Mouse (Mus musculus): Measurements from ENCODE around the gene Olfr1392. TPM values are rescaled to one million over a fixed set of nuclear protein-coding genes. Genes with fewer than 3 reads are reported as not detected.

Gene Olfr1392
- polyA plus RNA-seq, 1 experiment from 2014 or later = 0.08 TPM

- Histone ChIP-seq H3K4me2 (replicated peaks; ENCODE audit: low read depth) (no peak overlapping the region), H3K9me3 (ENCODE audit: control insufficient read depth) (no peaks in the 10 kb centered on the region), H3K4me3 (ENCODE audit: low read depth, low read length) (no peak overlapping the region), H3K9ac (ENCODE audit: low read depth, low read length) (no peak overlapping the region), H3K4me1 (replicated peaks; ENCODE audit: control insufficient read depth, insufficient read depth, low read length) (peaks cover 3% of the 10 kb centered on the region; the same call in 1 of the 2 replicates), H3K36me3 (ENCODE audit: control insufficient read depth, insufficient read depth) (no peaks in the 10 kb centered on the region), H3K27ac (ENCODE audit: low read depth, low read length) (no peak overlapping the region), H3K27me3 (replicated peaks; ENCODE audit: control insufficient read depth, insufficient read depth, low read length) (no peaks in the 10 kb centered on the region)
- ATAC-seq = no peak
- TF ChIP-seq CTCF (IDR thresholded peaks at IDR 0.05; ENCODE audit: low read depth) = no peak
- WGBS = 87% methylated on average over 4 of the region's 4 CpGs
Measured at GRCm38 (mm10) chr11:49270368-49270767, 14.7 kb upstream of the Olfr1392 start.

GRCm38 (mm10) chr11:49271334-49271733 is 13.7 kb upstream of the Olfr1392 start:
- 30% methylated on average over 7 of the region's 7 CpGs for WGBS
- peak; percentile 86 for TF ChIP-seq CTCF (IDR thresholded peaks at IDR 0.05; ENCODE audit: low read depth)
- Histone ChIP-seq H3K4me2 (replicated peaks; ENCODE audit: low read depth) (no peak overlapping the region), H3K9me3 (ENCODE audit: control insufficient read depth) (no peaks in the 10 kb centered on the region), H3K27ac (ENCODE audit: low read depth, low read length) (no peak overlapping the region), H3K4me3 (ENCODE audit: low read depth, low read length) (no peak overlapping the region), H3K9ac (ENCODE audit: low read depth, low read length) (no peak overlapping the region), H3K4me1 (replicated peaks; ENCODE audit: control insufficient read depth, insufficient read depth, low read length) (peaks cover 3% of the 10 kb centered on the region; the same call in 1 of the 2 replicates), H3K27me3 (replicated peaks; ENCODE audit: control insufficient read depth, insufficient read depth, low read length) (no peaks in the 10 kb centered on the region), H3K36me3 (ENCODE audit: control insufficient read depth, insufficient read depth) (no peaks in the 10 kb centered on the region)
- ATAC-seq = no peak

GRCm38 (mm10) chr11:49273834-49274519 is 11.1 kb upstream of the Olfr1392 start:
- no peaks in the 10 kb centered on the region for H3K9me3 ChIP-seq (ENCODE audit: control insufficient read depth)
- 75% methylated on average over 11 of the region's 11 CpGs for WGBS
- H3K27me3 ChIP-seq (replicated peaks; ENCODE audit: control insufficient read depth, insufficient read depth, low read length) = no peaks in the 10 kb centered on the region
- H3K36me3 ChIP-seq (ENCODE audit: control insufficient read depth, insufficient read depth) = no peaks in the 10 kb centered on the region
- TF ChIP-seq CTCF (IDR thresholded peaks at IDR 0.05; ENCODE audit: low read depth) = no peak
- no peak for ATAC-seq
- H3K4me1 ChIP-seq (replicated peaks; ENCODE audit: control insufficient read depth, insufficient read depth, low read length) = no peaks in the 10 kb centered on the region
- no peak overlapping the region for H3K9ac ChIP-seq (ENCODE audit: low read depth, low read length)
- no peak overlapping the region for H3K27ac ChIP-seq (ENCODE audit: low read depth, low read length)
- no peak overlapping the region for H3K4me2 ChIP-seq (replicated peaks; ENCODE audit: low read depth)
- H3K4me3 ChIP-seq (ENCODE audit: low read depth, low read length) = no peak overlapping the region

- no peak for TF ChIP-seq CTCF (IDR thresholded peaks at IDR 0.05; ENCODE audit: low read depth)
- Histone ChIP-seq H3K4me3 (ENCODE audit: low read depth, low read length) (no peak within 1 kb of the TSS), H3K27me3 (replicated peaks; ENCODE audit: control insufficient read depth, insufficient read depth, low read length) (no peaks in the 10 kb centered on the region), H3K4me2 (replicated peaks; ENCODE audit: low read depth) (no peak within 1 kb of the TSS), H3K9ac (ENCODE audit: low read depth, low read length) (no peak within 1 kb of the TSS), H3K9me3 (ENCODE audit: control insufficient read depth) (no peaks in the 10 kb centered on the region), H3K36me3 (ENCODE audit: control insufficient read depth, insufficient read depth) (no peaks in the 10 kb centered on the region), H3K4me1 (replicated peaks; ENCODE audit: control insufficient read depth, insufficient read depth, low read length) (no peaks in the 10 kb centered on the region), H3K27ac (ENCODE audit: low read depth, low read length) (no peak within 1 kb of the TSS)
- ATAC-seq = no peak
- WGBS = 51% methylated on average over 3 of the region's 3 CpGs
Measured at GRCm38 (mm10) chr11:49278222-49278621, 6.9 kb upstream of the Olfr1392 start, which contains the start of gene Olfr1393. TSS of gene Olfr1393 (plus strand) at chr11:49278304.

- no peaks in the 10 kb centered on the region for H3K27me3 ChIP-seq (replicated peaks; ENCODE audit: control insufficient read depth, insufficient read depth, low read length)
- H3K36me3 ChIP-seq (ENCODE audit: control insufficient read depth, insufficient read depth) = no peaks in the 10 kb centered on the region
- no peak for TF ChIP-seq CTCF (IDR thresholded peaks at IDR 0.05; ENCODE audit: low read depth)
- H3K4me1 ChIP-seq (replicated peaks; ENCODE audit: control insufficient read depth, insufficient read depth, low read length) = no peaks in the 10 kb centered on the region
- H3K4me3 ChIP-seq (ENCODE audit: low read depth, low read length) = no peak overlapping the region
- no peak overlapping the region for H3K4me2 ChIP-seq (replicated peaks; ENCODE audit: low read depth)
- ATAC-seq = no peak
- H3K9me3 ChIP-seq (ENCODE audit: control insufficient read depth) = no peaks in the 10 kb centered on the region
- no peak overlapping the region for H3K9ac ChIP-seq (ENCODE audit: low read depth, low read length)
- H3K27ac ChIP-seq (ENCODE audit: low read depth, low read length) = no peak overlapping the region
- 68% methylated on average over 2 of the region's 2 CpGs for WGBS
Measured at GRCm38 (mm10) chr11:49287251-49287650, 2.2 kb downstream of the Olfr1392 start.

GRCm38 (mm10) chr11:49292777-49293176 is 7.7 kb downstream of the Olfr1392 start:
- no peaks in the 10 kb centered on the region for H3K36me3 ChIP-seq (ENCODE audit: control insufficient read depth, insufficient read depth)

More at GRCm38 (mm10) chr11:49292777-49293176, 7.7 kb downstream of the Olfr1392 start:
- H3K9me3 ChIP-seq (ENCODE audit: control insufficient read depth) = no peaks in the 10 kb centered on the region
- H3K27ac ChIP-seq (ENCODE audit: low read depth, low read length) = no peak overlapping the region
- H3K4me1 ChIP-seq (replicated peaks; ENCODE audit: control insufficient read depth, insufficient read depth, low read length) = no peaks in the 10 kb centered on the region
- no peak for TF ChIP-seq CTCF (IDR thresholded peaks at IDR 0.05; ENCODE audit: low read depth)
- no peak overlapping the region for H3K4me2 ChIP-seq (replicated peaks; ENCODE audit: low read depth)
- no peak for ATAC-seq
- no peak overlapping the region for H3K4me3 ChIP-seq (ENCODE audit: low read depth, low read length)
- H3K9ac ChIP-seq (ENCODE audit: low read depth, low read length) = no peak overlapping the region
- 80% methylated on average over 3 of the region's 3 CpGs for WGBS
- H3K27me3 ChIP-seq (replicated peaks; ENCODE audit: control insufficient read depth, insufficient read depth, low read length) = no peaks in the 10 kb centered on the region

Data from intestine, postnatal 0 days (tissue).